Comparison of ENCODE assay signal across 19 mouse cellular contexts in genomic region chr4:142983295-142983624, GRCm38 (mm10).
DNase-seq lines count a peak whose midpoint lies in the region; ATAC-seq lines count a peak whose summit lies in the region.
"Had no signal": no experiment of that assay in that cellular context is flagged by ENCODE, and none has a peak within 500 bp of the region (broad histone marks: within the 10 kb centered on the region; RNA-seq: fewer than 3 reads in every experiment).

No protein-coding gene starts in this region.

- peaks cover 41% of the 10 kb centered on the region for H3K4me1 ChIP-seq in hindbrain, embryonic 10.5 days (replicated peaks)
- H3K4me1 ChIP-seq in hindbrain, embryonic 16.5 days (ENCODE audit: control insufficient read depth, insufficient read depth, low read depth, low read length): peaks cover 7% of the 10 kb centered on the region
- H3K4me1 ChIP-seq in embryonic facial prominence, embryonic 15.5 days: peaks cover 7% of the 10 kb centered on the region; the same call in 1 of the 2 replicates
- H3K4me1 ChIP-seq: heart, embryonic 15.5 days had no signal

- H3K9me3 ChIP-seq in hindbrain, embryonic 10.5 days: no peaks in the 10 kb centered on the region
- no peaks in the 10 kb centered on the region for H3K9me3 ChIP-seq in hindbrain, embryonic 16.5 days (ENCODE audit: control insufficient read depth, low read length)
- no peaks in the 10 kb centered on the region for H3K9me3 ChIP-seq in embryonic facial prominence, embryonic 15.5 days (replicated peaks)
- H3K9me3 ChIP-seq: heart, embryonic 15.5 days; midbrain, embryonic 12.5 days had no signal

- ATAC-seq in hindbrain, embryonic 16.5 days: no peak
- 0 out of 2 replicates have a peak, but pooled peaks have one; percentile 47 for ATAC-seq in embryonic facial prominence, embryonic 15.5 days (ENCODE audit: insufficient number of reproducible peaks, low FRiP score, low TSS enrichment, low read depth)
- ATAC-seq: inflammation-experienced regulatory T-cells, adult 6 months; lung, postnatal 0 days; Patski had no signal

- no peak for DNase-seq in hindbrain, embryonic 10.5 days (ENCODE audit: low spot score)
- peak; percentile 36 for DNase-seq in embryo, embryonic 10.5 days (ENCODE audit: low spot score)
- peak; percentile 51 for DNase-seq in mesoderm, embryonic 11.5 days (ENCODE audit: low read depth, low spot score)
- no peak for DNase-seq in adrenal gland, postnatal 25 days
- DNase-seq in urinary bladder, postnatal 4 days (ENCODE audit: low spot score in 2 of 2): no peak
- DNase-seq: cerebellum, adult 11 months; heart, postnatal 36 days; kidney, adult 18-20 months; thymus, postnatal 14 days had no signal

- H3K4me2 ChIP-seq in hindbrain, embryonic 16.5 days (ENCODE audit: low read length): no peak overlapping the region
- no peak overlapping the region for H3K4me2 ChIP-seq in embryonic facial prominence, embryonic 15.5 days (replicated peaks)
- H3K4me2 ChIP-seq: heart, embryonic 15.5 days; midbrain, embryonic 12.5 days had no signal

- H3K4me3 ChIP-seq in hindbrain, embryonic 10.5 days: no peak overlapping the region
- H3K4me3 ChIP-seq in hindbrain, embryonic 16.5 days (ENCODE audit: low read length): no peak overlapping the region
- no peak overlapping the region for H3K4me3 ChIP-seq in embryonic facial prominence, embryonic 15.5 days (replicated peaks)
- H3K4me3 ChIP-seq: heart, embryonic 15.5 days; left cerebral cortex, adult 2 months; midbrain, embryonic 12.5 days had no signal

- WGBS in hindbrain, embryonic 10.5 days: 32% methylated on average over 6 of the region's 6 CpGs
- 19% methylated on average over 6 of the region's 6 CpGs for WGBS in hindbrain, embryonic 16.5 days
- WGBS in embryonic facial prominence, embryonic 15.5 days: 35% methylated on average over 6 of the region's 6 CpGs

- 0 out of 2 replicates have a peak, but pooled peaks cover 4% of the 10 kb centered on the region for H3K27me3 ChIP-seq in hindbrain, embryonic 10.5 days (ENCODE audit: insufficient read depth, poor library complexity, severe bottlenecking)
- H3K27me3 ChIP-seq in hindbrain, embryonic 16.5 days (replicated peaks; ENCODE audit: control insufficient read depth, insufficient read depth, low read length): no peaks in the 10 kb centered on the region
- H3K27me3 ChIP-seq in embryonic facial prominence, embryonic 15.5 days: no peaks in the 10 kb centered on the region
- H3K27me3 ChIP-seq: midbrain, embryonic 12.5 days had no signal

- H3K36me3 ChIP-seq in hindbrain, embryonic 10.5 days: no peaks in the 10 kb centered on the region
- H3K36me3 ChIP-seq in hindbrain, embryonic 16.5 days (ENCODE audit: control insufficient read depth, insufficient read depth, low read length): no peaks in the 10 kb centered on the region
- no peaks in the 10 kb centered on the region for H3K36me3 ChIP-seq in embryonic facial prominence, embryonic 15.5 days
- H3K36me3 ChIP-seq: heart, embryonic 15.5 days; midbrain, embryonic 12.5 days had no signal

- peak overlapping the region; percentile 77 for H3K27ac ChIP-seq in hindbrain, embryonic 10.5 days
- no peak overlapping the region for H3K27ac ChIP-seq in hindbrain, embryonic 16.5 days (ENCODE audit: low read depth, low read length)
- H3K27ac ChIP-seq in embryonic facial prominence, embryonic 15.5 days (replicated peaks): no peak overlapping the region
- H3K27ac ChIP-seq: heart, embryonic 15.5 days; kidney, postnatal 0 days; left cerebral cortex, adult 2 months; macrophage; midbrain, embryonic 12.5 days had no signal

- H3K9ac ChIP-seq in hindbrain, embryonic 16.5 days (ENCODE audit: low read depth, low read length): no peak overlapping the region
- no peak overlapping the region for H3K9ac ChIP-seq in embryonic facial prominence, embryonic 15.5 days
- H3K9ac ChIP-seq: heart, embryonic 15.5 days; midbrain, embryonic 12.5 days had no signal

Comparison
In these comparisons a context has a peak if more than half of its experiments do, and no peak if none do; other contexts are left out.
1. DNase-seq: peak in embryo, embryonic 10.5 days (single experiment) and mesoderm, embryonic 11.5 days (single experiment); none in hindbrain, embryonic 10.5 days (single experiment), adrenal gland, postnatal 25 days (single experiment) and urinary bladder, postnatal 4 days (0 of 2).